Mouse (Mus musculus): ENCODE results near the gene Dner.

The Dner gene

GRCm38 (mm10) chr1:84695517-84696411, at the start of gene Dner:
TSS of gene Dner (minus strand) at chr1:84696221.
- DNase-seq (ENCODE audit: low spot score): no peak

GRCm38 (mm10) chr1:84742156-84742555, 46.1 kb upstream of the Dner start:
- no peak for DNase-seq (ENCODE audit: low spot score)

- DNase-seq (ENCODE audit: low spot score): no peak
These were observed 44.1 kb upstream of the Dner start for GRCm38 (mm10) chr1:84740080-84740479.

- no peak for DNase-seq (ENCODE audit: low spot score)
These were observed 41.1 kb upstream of the Dner start for GRCm38 (mm10) chr1:84737097-84737496.

GRCm38 (mm10) chr1:84733799-84734198, 37.8 kb upstream of the Dner start:
- peak; percentile 38 for DNase-seq (ENCODE audit: low spot score)

- DNase-seq (ENCODE audit: low spot score): no peak
These were observed 35.7 kb upstream of the Dner start for GRCm38 (mm10) chr1:84731763-84732162.

GRCm38 (mm10) chr1:84722841-84723240, 26.8 kb upstream of the Dner start:
- no peak for DNase-seq (ENCODE audit: low spot score)

- no peak for DNase-seq (ENCODE audit: low spot score)
These were observed 26.4 kb upstream of the Dner start for GRCm38 (mm10) chr1:84722371-84722770.

GRCm38 (mm10) chr1:84721942-84722341, 25.9 kb upstream of the Dner start:
- DNase-seq (ENCODE audit: low spot score): no peak

GRCm38 (mm10) chr1:84709810-84710785, 14.1 kb upstream of the Dner start:
- DNase-seq (ENCODE audit: low spot score): peak; percentile 55

GRCm38 (mm10) chr1:84709406-84709805, 13.4 kb upstream of the Dner start:
- peak; percentile 62 for DNase-seq (ENCODE audit: low spot score)

GRCm38 (mm10) chr1:84700254-84700653, 4.2 kb upstream of the Dner start:
- DNase-seq (ENCODE audit: low spot score): no peak

GRCm38 (mm10) chr1:84697136-84697535, 1.1 kb upstream of the Dner start:
- DNase-seq (ENCODE audit: low spot score): no peak

GRCm38 (mm10) chr1:84694688-84695474, 1.1 kb downstream of the Dner start:
- no peak for DNase-seq (ENCODE audit: low spot score)

GRCm38 (mm10) chr1:84677910-84678309, 18.1 kb downstream of the Dner start:
- no peak for DNase-seq (ENCODE audit: low spot score)

GRCm38 (mm10) chr1:84668100-84668846, 27.7 kb downstream of the Dner start:
- no peak for DNase-seq (ENCODE audit: low spot score)

- no peak for DNase-seq (ENCODE audit: low spot score)
These were observed 28.4 kb downstream of the Dner start for GRCm38 (mm10) chr1:84667660-84668059.

- DNase-seq (ENCODE audit: low spot score): no peak
These were observed 31.5 kb downstream of the Dner start for GRCm38 (mm10) chr1:84664377-84665118.

GRCm38 (mm10) chr1:84646781-84647180, 49.2 kb downstream of the Dner start:
- no peak for DNase-seq (ENCODE audit: low spot score)

- DNase-seq (ENCODE audit: low spot score): no peak
These were observed 55.6 kb downstream of the Dner start for GRCm38 (mm10) chr1:84640463-84640862.

Measured in MN1 (cell line).